ENCODE assay signal across 23 mouse cellular contexts in the genomic region with DNA sequence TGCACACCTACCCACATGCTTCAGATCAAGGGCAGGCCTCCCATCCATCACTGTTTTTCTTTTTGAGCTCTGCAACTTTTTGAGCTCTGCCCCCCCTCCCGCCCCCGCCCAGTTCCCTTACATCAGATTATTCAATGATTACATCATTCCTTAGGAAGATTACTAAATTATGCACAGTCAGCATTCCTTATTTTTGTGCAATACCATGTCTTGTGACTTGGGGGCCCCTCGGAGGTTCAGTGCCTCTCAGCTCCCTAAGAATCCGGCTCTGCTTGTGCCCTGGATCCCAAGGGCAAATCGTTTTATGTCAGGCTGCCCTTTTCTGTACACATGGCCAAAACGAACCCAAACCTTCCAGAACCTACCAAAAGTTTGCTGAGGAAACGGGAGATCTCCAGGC. TPM values are rescaled to one million over a fixed set of nuclear protein-coding genes. Genes with fewer than 3 reads are reported as not detected.
DNase-seq lines count a peak whose midpoint lies in the region; ATAC-seq and TF ChIP-seq lines count a peak whose summit lies in the region.
"Had no signal": no experiment of that assay in that cellular context is flagged by ENCODE, and none has a peak within 500 bp of the region (broad histone marks: within the 10 kb centered on the region; RNA-seq: fewer than 3 reads in every experiment).

No protein-coding gene starts in this region.

- no peaks in the 10 kb centered on the region for H3K27me3 ChIP-seq in midbrain, embryonic 11.5 days (ENCODE audit: control insufficient read depth, insufficient read depth, low read length)
- no peaks in the 10 kb centered on the region for H3K27me3 ChIP-seq in midbrain, embryonic 15.5 days (replicated peaks)
- H3K27me3 ChIP-seq: embryonic facial prominence, embryonic 12.5 days; forebrain, embryonic 13.5 days; forebrain, embryonic 15.5 days; Patski had no signal

- in situ Hi-C loops in ES-E14 (cut with MboI; ENCODE audit: low sequenced_read_pairs in 2 of 2, unreplicated experiment in 2 of 2), result no loop called here

- H3K9me3 ChIP-seq in midbrain, embryonic 11.5 days (ENCODE audit: control insufficient read depth, low read length), result no peaks in the 10 kb centered on the region
- H3K9me3 ChIP-seq in midbrain, embryonic 15.5 days, result no peaks in the 10 kb centered on the region
- H3K9me3 ChIP-seq in ES-E14 (ENCODE audit: control insufficient read depth, insufficient read depth, low read depth, low read length), result no peaks in the 10 kb centered on the region
- H3K9me3 ChIP-seq: embryonic facial prominence, embryonic 10.5 days; embryonic facial prominence, embryonic 12.5 days; forebrain, embryonic 13.5 days; forebrain, embryonic 15.5 days; G1E had no signal

- H3K9ac ChIP-seq in midbrain, embryonic 11.5 days (ENCODE audit: low read length), result no peak overlapping the region
- H3K9ac ChIP-seq in midbrain, embryonic 15.5 days, result no peak overlapping the region
- no peak overlapping the region; the same call in 1 of the 2 replicates for H3K9ac ChIP-seq in ES-E14 (ENCODE audit: insufficient read depth, low read depth, low read length, poor library complexity, severe bottlenecking)
- H3K9ac ChIP-seq: embryonic facial prominence, embryonic 12.5 days; forebrain, embryonic 13.5 days; forebrain, embryonic 15.5 days; forebrain, postnatal 0 days had no signal

- WGBS in midbrain, embryonic 11.5 days, result 86% methylated on average over 7 of the region's 7 CpGs
- 77% methylated on average over 7 of the region's 7 CpGs for WGBS in midbrain, embryonic 15.5 days

- peak; percentile 67 for DNase-seq in midbrain, embryonic 11.5 days (ENCODE audit: low spot score, missing footprints)
- no peak for DNase-seq in ES-E14 (ENCODE audit: low read depth, low spot score)
- DNase-seq in NIH3T3 (ENCODE audit: low read depth), result peak; percentile 31
- no peak for DNase-seq in testis, postnatal 14 days (ENCODE audit: low spot score)
- no peak for DNase-seq in testis, postnatal 10 days (ENCODE audit: low spot score)
- DNase-seq in thymus, postnatal 14 days, result no peak
- DNase-seq: adrenal gland, adult 8-10 months; adrenal gland, postnatal 14 days; adrenal gland, postnatal 36 days; cerebellum, adult 11-12 months; cerebellum, adult 2 months; cerebellum, adult 9-10 months; cerebellum, postnatal 25 days; forebrain, postnatal 0 days had no signal

- no peaks in the 10 kb centered on the region for H3K36me3 ChIP-seq in midbrain, embryonic 11.5 days (ENCODE audit: control insufficient read depth, insufficient read depth, low read length)
- H3K36me3 ChIP-seq in midbrain, embryonic 15.5 days (replicated peaks), result no peaks in the 10 kb centered on the region
- H3K36me3 ChIP-seq in ES-E14 (ENCODE audit: control insufficient read depth, insufficient read depth, low read length, poor library complexity, severe bottlenecking), result no peaks in the 10 kb centered on the region
- H3K36me3 ChIP-seq: embryonic facial prominence, embryonic 10.5 days; embryonic facial prominence, embryonic 12.5 days; forebrain, embryonic 15.5 days; G1E had no signal

- H3K4me1 ChIP-seq in midbrain, embryonic 11.5 days (ENCODE audit: control insufficient read depth, insufficient read depth, low read length), result no peaks in the 10 kb centered on the region
- H3K4me1 ChIP-seq in midbrain, embryonic 15.5 days, result no peaks in the 10 kb centered on the region
- H3K4me1 ChIP-seq in ES-E14 (ENCODE audit: control insufficient read depth in 2 of 2, insufficient read depth in 2 of 2, low read length in 2 of 2, poor library complexity in 1 of 2), result peaks cover 4 to 6% of the 10 kb centered on the region in 2 experiments; a peak in 3 of 4 replicates
- H3K4me1 ChIP-seq: embryonic facial prominence, embryonic 10.5 days; embryonic facial prominence, embryonic 12.5 days; forebrain, embryonic 13.5 days; forebrain, embryonic 15.5 days had no signal

- no peak overlapping the region for H3K27ac ChIP-seq in midbrain, embryonic 11.5 days (ENCODE audit: low read depth, low read length)
- no peak overlapping the region for H3K27ac ChIP-seq in midbrain, embryonic 15.5 days
- H3K27ac ChIP-seq in ES-E14 (ENCODE audit: insufficient read depth, low read depth, low read length, poor library complexity, severe bottlenecking), result no peak overlapping the region
- H3K27ac ChIP-seq: embryonic facial prominence, embryonic 10.5 days; embryonic facial prominence, embryonic 12.5 days; forebrain, embryonic 13.5 days; forebrain, embryonic 15.5 days had no signal

- no peak overlapping the region for H3K4me2 ChIP-seq in midbrain, embryonic 11.5 days
- no peak overlapping the region for H3K4me2 ChIP-seq in midbrain, embryonic 15.5 days
- H3K4me2 ChIP-seq: embryonic facial prominence, embryonic 12.5 days; forebrain, embryonic 13.5 days; forebrain, embryonic 15.5 days had no signal

- H3K4me3 ChIP-seq in midbrain, embryonic 11.5 days (ENCODE audit: low read depth, low read length), result no peak overlapping the region
- no peak overlapping the region for H3K4me3 ChIP-seq in midbrain, embryonic 15.5 days
- peak overlapping the region in 1 of 2 experiments; percentile 24; a peak in 1 of 4 replicates for H3K4me3 ChIP-seq in ES-E14 (ENCODE audit: insufficient read depth in 1 of 2, low read depth in 1 of 2, low read length in 2 of 2, poor library complexity in 1 of 2, severe bottlenecking in 1 of 2)
- H3K4me3 ChIP-seq: embryonic facial prominence, embryonic 10.5 days; embryonic facial prominence, embryonic 12.5 days; forebrain, embryonic 13.5 days; forebrain, embryonic 15.5 days had no signal

- no peak for ATAC-seq in midbrain, embryonic 11.5 days (ENCODE audit: low FRiP score)
- ATAC-seq in midbrain, embryonic 15.5 days (replicated peaks), result no peak
- peak; percentile 57 for ATAC-seq in megakaryocyte progenitor cell, adult 5-6 weeks (replicated peaks; ENCODE audit: poor library complexity)
- ATAC-seq: activated CD4-positive, CD25-positive, alpha-beta regulatory T cell, adult 4 months; forebrain, embryonic 13.5 days; forebrain, embryonic 15.5 days; forebrain, postnatal 0 days; Patski had no signal

TF ChIP-seq in ES-E14, 5 proteins besides CTCF, POLR2A, EP300 and RAD21:
- TF ChIP-seq MAFK (IDR thresholded peaks at IDR 0.05; ENCODE audit: insufficient read depth, low read depth, low read length) (peak; percentile 96), HCFC1 (IDR thresholded peaks at IDR 0.05; ENCODE audit: borderline replicate concordance, insufficient read depth, low read length) (no peak), CHD2 (IDR thresholded peaks at IDR 0.05; ENCODE audit: low read depth, low read length) (no peak), ZNF384 (IDR thresholded peaks at IDR 0.05; ENCODE audit: low read depth, low read length) (no peak), ZC3H11A (IDR thresholded peaks at IDR 0.05; ENCODE audit: borderline replicate concordance, low read depth, low read length) (no peak)
TF ChIP-seq in ES-E14: peak in this region for 1.

RNA-seq across cellular contexts. Expression of a gene that starts 18.0 kb away (rescaled TPM):
- 0.23 and 0.59 TPM in 2 replicates for polyA plus RNA-seq in midbrain, embryonic 11.5 days (2014; fragmentation: Nextera tagmentation; extraction: Ambion mirVana)
- 0.42 and 0.61 TPM in 2 replicates for polyA plus RNA-seq in midbrain, embryonic 15.5 days (2015; fragmentation: Nextera tagmentation; extraction: Ambion mirVana)
- total RNA-seq in ES-E14 (2012; rRNA removed), result 4.9 and 6.0 TPM in 2 replicates
- total RNA-seq in megakaryocyte progenitor cell, adult 5-6 weeks (2015), result not detected in 2 replicates
- total RNA-seq in megakaryocyte progenitor cell, adult 5-6 weeks (2017), result not detected in 2 replicates
- polyA plus RNA-seq: activated CD4-positive, CD25-positive, alpha-beta regulatory T cell, adult 4 months; embryonic facial prominence, embryonic 10.5 days; G1E had no signal

RNA-seq across cellular contexts. Expression of a gene that starts 37.5 kb away (rescaled TPM):
- polyA plus RNA-seq in midbrain, embryonic 11.5 days (2014; fragmentation: Nextera tagmentation; extraction: Ambion mirVana), result 122 and 134 TPM in 2 replicates
- 152 and 161 TPM in 2 replicates for polyA plus RNA-seq in midbrain, embryonic 15.5 days (2015; fragmentation: Nextera tagmentation; extraction: Ambion mirVana)
- total RNA-seq in ES-E14 (2012; rRNA removed), result 70.2 and 121 TPM in 2 replicates
- 22.9 and 23.5 TPM in 2 replicates for total RNA-seq in megakaryocyte progenitor cell, adult 5-6 weeks (2015)
- total RNA-seq in megakaryocyte progenitor cell, adult 5-6 weeks (2017), result 14.9 and 16.0 TPM in 2 replicates

RNA-seq across cellular contexts. Expression of a gene that starts 40.4 kb away (rescaled TPM):
- 0.42 and 0.65 TPM in 2 replicates for polyA plus RNA-seq in midbrain, embryonic 11.5 days (2014; fragmentation: Nextera tagmentation; extraction: Ambion mirVana)
- 0.54 and 0.75 TPM in 2 replicates for polyA plus RNA-seq in midbrain, embryonic 15.5 days (2015; fragmentation: Nextera tagmentation; extraction: Ambion mirVana)
- total RNA-seq in ES-E14 (2012; rRNA removed), result 11.1 and 15.2 TPM in 2 replicates
- total RNA-seq in megakaryocyte progenitor cell, adult 5-6 weeks (2015), result 0.77 and 1.6 TPM in 2 replicates
- 0.25 and 0.47 TPM in 2 replicates for total RNA-seq in megakaryocyte progenitor cell, adult 5-6 weeks (2017)

RNA-seq across cellular contexts. Expression of a gene that starts 52.9 kb away (rescaled TPM):
- polyA plus RNA-seq in midbrain, embryonic 11.5 days (2014; fragmentation: Nextera tagmentation; extraction: Ambion mirVana), result 0.59 and 2.1 TPM in 2 replicates
- 0.57 and 1.4 TPM in 2 replicates for polyA plus RNA-seq in midbrain, embryonic 15.5 days (2015; fragmentation: Nextera tagmentation; extraction: Ambion mirVana)
- total RNA-seq in ES-E14 (2012; rRNA removed), result 0.49 and 0.58 TPM in 2 replicates
- 0.27 and 0.62 TPM in 2 replicates for total RNA-seq in megakaryocyte progenitor cell, adult 5-6 weeks (2015)
- total RNA-seq in megakaryocyte progenitor cell, adult 5-6 weeks (2017), result not detected in 2 replicates

Comparison
In these comparisons a context has a peak if more than half of its experiments do, and no peak if none do; other contexts are left out.
1. DNase-seq: peak in midbrain, embryonic 11.5 days (single experiment) and NIH3T3 (single experiment); none in ES-E14 (single experiment), testis, postnatal 14 days (single experiment), testis, postnatal 10 days (single experiment) and thymus, postnatal 14 days (single experiment).